Mouse (Mus musculus): ENCODE data around the gene Ube2j2. TPM values are rescaled to one million over a fixed set of nuclear protein-coding genes. Genes with fewer than 3 reads are reported as not detected.

The Ube2j2 gene
- polyA plus RNA-seq, 1 experiment from 2014 or later, result 123 TPM

- no peaks in the 10 kb centered on the region for H3K27me3 ChIP-seq (replicated peaks; ENCODE audit: control insufficient read depth, insufficient read depth, low read length)
- no peak overlapping the region for H3K27ac ChIP-seq (ENCODE audit: low read depth, low read length)
- no peak overlapping the region for H3K4me2 ChIP-seq
- H3K36me3 ChIP-seq (ENCODE audit: control insufficient read depth, insufficient read depth, low read length), result no peaks in the 10 kb centered on the region
- no peak for DNase-seq (ENCODE audit: low spot score)
- no peaks in the 10 kb centered on the region for H3K9me3 ChIP-seq (ENCODE audit: control insufficient read depth, low read length)
- no peak overlapping the region for H3K9ac ChIP-seq (ENCODE audit: low read depth, low read length)
- H3K4me3 ChIP-seq (ENCODE audit: low read depth, low read length), result no peak overlapping the region
- peaks cover 8% of the 10 kb centered on the region for H3K4me1 ChIP-seq (replicated peaks; ENCODE audit: control insufficient read depth, insufficient read depth, low read length)
- ATAC-seq (replicated peaks; ENCODE audit: low FRiP score), result no peak
- WGBS, result 82% methylated on average over 6 of the region's 6 CpGs
Measured at GRCm38 (mm10) chr4:155972651-155973050, 29.0 kb downstream of the Ube2j2 start.

GRCm38 (mm10) chr4:155973239-155973638, 29.6 kb downstream of the Ube2j2 start:
- Histone ChIP-seq H3K9me3 (ENCODE audit: control insufficient read depth, low read length) (no peaks in the 10 kb centered on the region), H3K27ac (ENCODE audit: low read depth, low read length) (no peak overlapping the region), H3K9ac (ENCODE audit: low read depth, low read length) (no peak overlapping the region), H3K27me3 (replicated peaks; ENCODE audit: control insufficient read depth, insufficient read depth, low read length) (no peaks in the 10 kb centered on the region), H3K36me3 (ENCODE audit: control insufficient read depth, insufficient read depth, low read length) (no peaks in the 10 kb centered on the region), H3K4me3 (ENCODE audit: low read depth, low read length) (no peak overlapping the region), H3K4me1 (replicated peaks; ENCODE audit: control insufficient read depth, insufficient read depth, low read length) (peaks cover 8% of the 10 kb centered on the region), H3K4me2 (no peak overlapping the region)
- ATAC-seq (replicated peaks; ENCODE audit: low FRiP score), result no peak
- DNase-seq (ENCODE audit: low spot score), result no peak
- 87% methylated on average over 2 of the region's 2 CpGs for WGBS

- Histone ChIP-seq H3K36me3 (ENCODE audit: control insufficient read depth, insufficient read depth, low read length) (no peaks in the 10 kb centered on the region), H3K27ac (ENCODE audit: low read depth, low read length) (no peak overlapping the region), H3K9ac (ENCODE audit: low read depth, low read length) (no peak overlapping the region), H3K9me3 (ENCODE audit: control insufficient read depth, low read length) (no peaks in the 10 kb centered on the region), H3K4me2 (no peak overlapping the region), H3K4me3 (ENCODE audit: low read depth, low read length) (no peak overlapping the region), H3K27me3 (replicated peaks; ENCODE audit: control insufficient read depth, insufficient read depth, low read length) (no peaks in the 10 kb centered on the region; the same call in 1 of the 2 replicates), H3K4me1 (replicated peaks; ENCODE audit: control insufficient read depth, insufficient read depth, low read length) (no peaks in the 10 kb centered on the region)
- DNase-seq (ENCODE audit: low spot score), result no peak
- no peak for ATAC-seq (replicated peaks; ENCODE audit: low FRiP score)
- 61% methylated on average over 12 of the region's 12 CpGs for WGBS
Measured at GRCm38 (mm10) chr4:155981436-155982082, 37.9 kb downstream of the Ube2j2 start.

- no peak overlapping the region for H3K4me2 ChIP-seq
- ATAC-seq (replicated peaks; ENCODE audit: low FRiP score) (no peak), DNase-seq (ENCODE audit: low spot score) (no peak)
- peaks cover 11% of the 10 kb centered on the region for H3K4me1 ChIP-seq (replicated peaks; ENCODE audit: control insufficient read depth, insufficient read depth, low read length)
- H3K9ac ChIP-seq (ENCODE audit: low read depth, low read length), result no peak overlapping the region
- no peaks in the 10 kb centered on the region for H3K9me3 ChIP-seq (ENCODE audit: control insufficient read depth, low read length)
- no peak overlapping the region for H3K27ac ChIP-seq (ENCODE audit: low read depth, low read length)
- WGBS, result 30% methylated on average over 2 of the region's 2 CpGs
- H3K27me3 ChIP-seq (replicated peaks; ENCODE audit: control insufficient read depth, insufficient read depth, low read length), result no peaks in the 10 kb centered on the region; the same call in 1 of the 2 replicates
- H3K4me3 ChIP-seq (ENCODE audit: low read depth, low read length), result no peak overlapping the region
- H3K36me3 ChIP-seq (ENCODE audit: control insufficient read depth, insufficient read depth, low read length), result no peaks in the 10 kb centered on the region
Measured at GRCm38 (mm10) chr4:155983788-155984187, 40.2 kb downstream of the Ube2j2 start.

GRCm38 (mm10) chr4:155991211-155991907, 47.7 kb downstream of the Ube2j2 start:
- Histone ChIP-seq H3K9me3 (ENCODE audit: control insufficient read depth, low read length) (no peaks in the 10 kb centered on the region), H3K4me3 (ENCODE audit: low read depth, low read length) (peak overlapping the region; percentile 76), H3K4me1 (replicated peaks; ENCODE audit: control insufficient read depth, insufficient read depth, low read length) (peaks cover 56% of the 10 kb centered on the region), H3K4me2 (peak overlapping the region; percentile 100), H3K36me3 (ENCODE audit: control insufficient read depth, insufficient read depth, low read length) (peaks cover 3% of the 10 kb centered on the region; the same call in 1 of the 2 replicates), H3K9ac (ENCODE audit: low read depth, low read length) (peak overlapping the region; percentile 87), H3K27me3 (replicated peaks; ENCODE audit: control insufficient read depth, insufficient read depth, low read length) (no peaks in the 10 kb centered on the region), H3K27ac (ENCODE audit: low read depth, low read length) (peak overlapping the region; percentile 93)
- DNase-seq (ENCODE audit: low spot score) (peak; percentile 46), ATAC-seq (replicated peaks; ENCODE audit: low FRiP score) (no peak; the same call in 1 of the 2 replicates)
- WGBS, result 74% methylated on average over 22 of the region's 22 CpGs

GRCm38 (mm10) chr4:155991908-155992230, 48.2 kb downstream of the Ube2j2 start:
- Histone ChIP-seq H3K4me2 (peak overlapping the region; percentile 100), H3K27me3 (replicated peaks; ENCODE audit: control insufficient read depth, insufficient read depth, low read length) (no peaks in the 10 kb centered on the region), H3K27ac (ENCODE audit: low read depth, low read length) (peak overlapping the region; percentile 93), H3K9me3 (ENCODE audit: control insufficient read depth, low read length) (no peaks in the 10 kb centered on the region), H3K9ac (ENCODE audit: low read depth, low read length) (peak overlapping the region; percentile 87), H3K4me1 (replicated peaks; ENCODE audit: control insufficient read depth, insufficient read depth, low read length) (peaks cover 56% of the 10 kb centered on the region), H3K4me3 (ENCODE audit: low read depth, low read length) (peak overlapping the region; percentile 76), H3K36me3 (ENCODE audit: control insufficient read depth, insufficient read depth, low read length) (peaks cover 8% of the 10 kb centered on the region; the same call in 1 of the 2 replicates)
- no peak for DNase-seq (ENCODE audit: low spot score)
- WGBS, result 22% methylated on average over 37 of the region's 37 CpGs
- ATAC-seq (replicated peaks; ENCODE audit: low FRiP score), result peak; percentile 0; the same call in 1 of the 2 replicates

- WGBS, result under 1% methylated on average over 99 of the region's 99 CpGs
- H3K4me1 ChIP-seq (replicated peaks; ENCODE audit: control insufficient read depth, insufficient read depth, low read length), result peaks cover 56% of the 10 kb centered on the region
- peak within 1 kb of the TSS; percentile 93 for H3K27ac ChIP-seq (ENCODE audit: low read depth, low read length)
- peak; percentile 77 for ATAC-seq (replicated peaks; ENCODE audit: low FRiP score)
- peak within 1 kb of the TSS; percentile 87 for H3K9ac ChIP-seq (ENCODE audit: low read depth, low read length)
- H3K36me3 ChIP-seq (ENCODE audit: control insufficient read depth, insufficient read depth, low read length), result peaks cover 10% of the 10 kb centered on the region; the same call in 1 of the 2 replicates
- peak within 1 kb of the TSS; percentile 100 for H3K4me2 ChIP-seq
- DNase-seq (ENCODE audit: low spot score), result peak; percentile 87
- H3K9me3 ChIP-seq (ENCODE audit: control insufficient read depth, low read length), result no peaks in the 10 kb centered on the region
- H3K27me3 ChIP-seq (replicated peaks; ENCODE audit: control insufficient read depth, insufficient read depth, low read length), result no peaks in the 10 kb centered on the region
- H3K4me3 ChIP-seq (ENCODE audit: low read depth, low read length), result peak within 1 kb of the TSS; percentile 76
Measured at GRCm38 (mm10) chr4:155992241-155992905, 48.7 kb downstream of the Ube2j2 start, which contains the start of the genes B3galt6 and Sdf4. Gene B3galt6, minus strand, starts transcription at chr4:155992649. Gene Sdf4, plus strand, starts transcription at chr4:155992872.

GRCm38 (mm10) chr4:155992906-155993547, 49.4 kb downstream of the Ube2j2 start:
- Histone ChIP-seq H3K4me1 (replicated peaks; ENCODE audit: control insufficient read depth, insufficient read depth, low read length) (peaks cover 52% of the 10 kb centered on the region), H3K27me3 (replicated peaks; ENCODE audit: control insufficient read depth, insufficient read depth, low read length) (no peaks in the 10 kb centered on the region), H3K36me3 (ENCODE audit: control insufficient read depth, insufficient read depth, low read length) (peaks cover 15% of the 10 kb centered on the region; the same call in 1 of the 2 replicates), H3K27ac (ENCODE audit: low read depth, low read length) (peak overlapping the region; percentile 88), H3K4me2 (peak overlapping the region; percentile 100), H3K4me3 (ENCODE audit: low read depth, low read length) (peak overlapping the region; percentile 76), H3K9me3 (ENCODE audit: control insufficient read depth, low read length) (no peaks in the 10 kb centered on the region), H3K9ac (ENCODE audit: low read depth, low read length) (peak overlapping the region; percentile 85)
- DNase-seq (ENCODE audit: low spot score) (peak; percentile 96), ATAC-seq (replicated peaks; ENCODE audit: low FRiP score) (peak; percentile 76)
- WGBS, result under 1% methylated on average over 70 of the region's 70 CpGs

Measured in liver, embryonic 11.5 days (tissue).